Mouse (Mus musculus) frontal cortex, adult (tissue): ENCODE measurements around the gene Lpcat2.
"Not testable (repeated sequence)": the region's sequence is repeated elsewhere in the genome, so short reads cannot be mapped to it uniquely, and the experiment has no call there.

Experiments
- ATAC-seq: cut with Nextera tagmentation; 2 replicates; pipeline ENCODE4 v1.9.2; 2017; ENCODE audit warnings: mild to moderate bottlenecking, moderate library complexity, mixed read lengths; ENCODE audit not compliant: low TSS enrichment

The Lpcat2 gene

DNA sequence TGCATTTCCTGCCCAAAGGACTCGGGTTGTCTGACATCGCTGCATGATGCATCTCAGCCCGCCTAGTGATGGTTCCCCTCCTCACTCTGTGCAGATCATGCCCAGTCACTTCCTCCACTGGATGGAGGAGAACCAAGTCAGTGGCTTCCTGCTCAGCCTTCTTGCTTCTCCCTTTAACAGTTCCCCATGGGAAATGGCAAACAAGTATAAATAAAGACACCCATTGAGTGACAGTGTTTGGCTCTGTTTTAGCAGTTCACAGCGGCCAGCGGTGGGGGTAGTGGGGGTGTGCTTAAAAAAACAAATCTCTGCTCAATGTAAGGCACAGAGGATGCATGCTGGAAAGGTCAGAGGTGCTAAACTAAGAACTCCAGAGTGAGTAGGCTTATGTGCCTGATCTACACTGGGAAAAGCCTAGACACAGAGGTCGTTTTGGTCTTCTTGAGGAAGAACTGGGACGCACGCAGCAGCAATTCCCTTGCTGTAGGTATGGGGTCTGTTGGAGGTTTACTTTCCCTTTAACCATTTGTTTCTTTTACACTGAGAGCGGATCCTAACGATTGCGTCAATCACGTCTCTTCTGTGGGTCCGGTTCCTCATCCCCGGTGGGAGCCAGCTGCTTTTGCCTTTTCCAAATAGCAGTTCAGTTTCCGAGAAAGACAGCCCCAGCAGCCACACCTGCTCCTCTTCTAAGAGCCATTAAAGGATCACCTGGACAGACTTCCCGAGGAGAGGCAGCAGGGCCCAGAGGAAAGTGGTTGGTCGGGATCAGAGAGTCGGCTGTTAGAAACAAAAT is 1.8 kb upstream of the Lpcat2 start:
- no peak for ATAC-seq

DNA sequence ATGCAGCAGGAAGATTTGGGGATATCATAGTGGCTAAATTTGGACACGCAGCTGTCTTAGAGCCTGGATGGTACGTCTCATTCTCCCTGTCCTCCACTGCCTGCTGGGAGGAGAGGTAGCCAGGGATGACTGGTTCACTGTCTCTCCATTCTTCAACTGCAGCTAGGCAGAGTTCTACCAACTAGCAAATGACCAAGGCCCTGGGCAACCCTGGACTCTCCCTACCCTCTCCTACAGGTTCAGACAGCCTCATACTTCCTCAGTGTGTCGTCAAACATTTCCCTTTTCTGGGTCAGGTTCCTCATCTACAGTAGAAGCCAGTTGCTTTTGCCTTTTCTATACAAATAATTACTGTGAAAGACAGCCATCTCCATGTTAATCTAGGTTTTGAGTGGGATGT is 466 bp upstream of the Lpcat2 start:
- ATAC-seq: 0 out of 2 replicates have a peak, but pooled peaks have one; percentile 5

DNA sequence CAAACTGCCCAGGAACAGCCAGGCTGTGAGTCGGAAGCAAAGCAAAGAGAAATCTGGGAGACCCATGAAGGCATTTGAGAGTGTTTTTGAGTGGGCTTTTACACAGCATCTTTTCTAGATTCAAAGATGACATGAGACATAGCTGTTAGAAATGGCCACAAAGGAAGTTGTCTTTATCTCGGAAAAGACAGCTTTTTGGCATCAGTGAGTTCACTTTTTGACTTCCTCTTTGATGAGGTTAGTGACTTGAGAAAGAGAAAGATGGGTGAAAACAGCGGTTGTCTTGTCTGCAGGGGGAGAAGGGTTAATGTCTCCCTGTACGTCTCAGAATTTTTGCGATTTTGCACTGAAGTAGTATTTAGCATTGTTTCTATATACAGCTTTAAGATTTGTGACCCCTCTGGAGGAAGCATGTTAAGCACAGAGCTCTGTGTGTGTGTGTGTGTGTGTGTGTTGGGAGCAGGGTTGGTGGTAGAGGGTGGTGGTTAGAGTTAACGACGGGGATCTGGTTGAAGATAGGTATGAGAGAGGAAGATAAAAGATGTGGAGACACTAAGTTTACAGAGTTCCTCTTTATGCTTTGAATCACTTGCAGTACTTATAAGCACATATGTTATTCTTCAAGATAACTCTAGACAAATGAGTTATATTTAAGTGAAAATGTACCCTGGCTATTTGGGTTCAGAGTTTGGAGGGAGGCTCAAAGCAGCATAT is 1.3 kb downstream of the Lpcat2 start:
- ATAC-seq: no peak

DNA sequence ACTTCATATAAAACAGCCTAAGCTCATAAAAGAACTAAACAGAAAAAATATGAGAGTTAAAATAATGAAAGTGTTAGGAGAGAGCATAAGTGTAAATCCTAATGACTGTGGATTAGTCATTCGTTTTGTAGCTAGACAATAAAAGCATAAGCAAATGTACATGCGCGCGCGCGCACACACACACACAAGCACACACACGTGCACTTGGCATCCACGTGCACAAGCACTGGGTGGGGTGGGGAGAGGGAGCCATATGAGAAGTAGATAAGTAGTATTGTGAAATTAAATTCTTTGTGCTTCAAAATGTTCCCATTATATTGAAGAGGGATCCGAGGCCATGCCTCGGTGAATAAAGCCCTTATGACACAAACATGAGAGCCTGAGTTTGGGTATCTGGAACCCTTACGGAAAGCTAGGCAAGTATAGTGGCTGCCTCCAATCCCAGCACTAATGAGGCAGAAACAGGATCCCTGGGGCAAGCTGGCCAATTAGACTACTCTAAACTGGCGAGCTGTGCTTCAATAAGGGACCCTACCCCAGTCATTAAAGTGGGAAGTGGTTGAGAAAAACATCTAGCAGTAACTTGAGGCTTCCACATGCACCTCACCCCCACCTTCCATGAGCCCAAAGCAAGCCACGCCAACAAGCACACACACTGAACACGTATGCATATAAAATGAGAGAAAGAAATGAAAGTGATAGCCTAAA is 3.5 kb downstream of the Lpcat2 start:
- ATAC-seq: no peak

DNA sequence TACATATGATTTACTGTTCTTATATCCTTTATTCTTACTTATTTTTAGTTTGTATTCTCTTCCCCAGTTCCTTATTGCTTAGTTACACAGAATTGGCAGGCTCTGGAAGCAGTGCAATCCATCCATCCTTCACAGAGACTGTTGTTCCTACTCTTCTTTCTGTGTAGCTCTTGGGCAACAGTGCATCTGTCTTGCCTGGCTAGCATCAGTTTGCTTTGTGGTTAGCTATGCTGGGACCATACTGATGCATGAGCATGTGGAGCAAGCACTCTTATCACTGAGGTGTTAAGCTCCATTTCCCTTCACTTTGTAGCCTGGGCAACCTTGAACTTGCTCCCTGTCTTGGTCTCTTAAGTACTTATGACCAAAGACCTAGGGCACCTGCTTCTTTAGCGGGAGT is 6.8 kb downstream of the Lpcat2 start:
- ATAC-seq: no peak

DNA sequence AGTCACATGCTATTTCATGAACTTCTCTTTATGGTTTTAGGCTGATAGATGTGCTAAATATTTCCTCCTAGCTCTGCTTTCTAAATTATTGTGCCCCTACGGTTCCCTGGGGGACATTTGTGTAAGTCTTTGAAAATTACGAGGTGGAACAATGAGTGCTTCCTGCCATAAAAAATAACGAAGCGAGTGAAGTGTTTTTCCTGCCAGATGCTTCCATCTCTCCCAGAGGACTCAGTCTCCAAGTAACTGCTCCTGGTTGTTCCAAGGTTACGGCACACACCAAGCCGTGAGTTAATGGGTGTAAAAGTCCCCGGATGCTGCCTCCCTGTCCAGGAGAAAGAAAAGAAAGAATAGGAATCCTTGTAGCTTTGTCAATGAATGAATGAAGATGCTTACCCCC is 15.1 kb downstream of the Lpcat2 start:
- ATAC-seq: no peak

DNA sequence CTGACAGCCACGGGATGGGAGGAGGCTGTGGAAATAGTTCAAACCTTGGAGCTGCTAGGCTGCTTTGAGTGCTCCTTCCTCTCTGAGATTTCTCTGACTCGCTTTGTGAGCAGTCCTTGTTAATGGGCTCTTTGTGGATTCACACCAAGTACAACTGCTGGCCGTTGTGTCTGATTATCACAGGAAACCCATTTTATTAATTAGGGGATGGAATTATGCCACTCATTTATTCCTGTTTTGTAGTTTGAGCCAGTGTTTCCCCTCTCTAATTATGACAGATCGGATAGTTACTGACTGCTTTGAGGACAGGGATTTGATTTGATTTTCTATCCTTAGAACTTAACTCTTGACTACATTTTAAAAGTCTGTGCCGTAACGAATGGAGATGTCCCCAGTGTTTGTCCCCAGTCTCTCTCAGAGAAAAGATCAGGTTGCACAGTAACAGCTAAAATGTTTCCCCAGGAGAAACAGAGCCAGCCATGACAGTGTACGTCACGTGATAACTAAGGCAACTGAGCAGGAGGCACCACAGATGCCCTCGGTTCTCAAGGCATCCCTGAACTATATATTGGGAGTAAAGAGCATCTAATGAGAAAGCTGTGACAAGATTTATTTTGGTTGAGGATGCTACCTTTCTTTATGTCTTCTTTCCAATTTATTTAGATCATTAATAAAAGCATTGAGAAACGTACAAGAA is 17.1 kb downstream of the Lpcat2 start:
- peak; percentile 44; the same call in 1 of the 2 replicates for ATAC-seq

DNA sequence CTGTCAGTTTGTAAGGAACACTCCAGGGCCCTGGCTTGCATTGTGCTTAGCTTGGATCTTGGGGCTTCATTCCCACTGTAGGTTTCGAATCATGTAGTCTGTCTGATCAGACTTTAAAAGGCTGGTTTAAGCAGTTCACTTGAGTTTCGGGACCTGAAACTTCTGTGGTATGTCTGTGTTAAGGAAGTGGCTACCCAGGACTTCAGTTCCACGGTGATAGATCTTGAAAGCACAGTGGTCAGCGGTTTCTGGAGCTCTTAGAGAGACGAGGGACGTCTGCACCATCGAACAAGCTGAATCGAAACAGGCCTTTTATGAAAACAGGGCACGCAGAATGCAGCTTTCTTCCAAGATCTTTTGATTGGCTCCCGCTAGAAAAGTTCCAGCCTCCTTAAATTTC is 20.7 kb downstream of the Lpcat2 start:
- no peak for ATAC-seq

DNA sequence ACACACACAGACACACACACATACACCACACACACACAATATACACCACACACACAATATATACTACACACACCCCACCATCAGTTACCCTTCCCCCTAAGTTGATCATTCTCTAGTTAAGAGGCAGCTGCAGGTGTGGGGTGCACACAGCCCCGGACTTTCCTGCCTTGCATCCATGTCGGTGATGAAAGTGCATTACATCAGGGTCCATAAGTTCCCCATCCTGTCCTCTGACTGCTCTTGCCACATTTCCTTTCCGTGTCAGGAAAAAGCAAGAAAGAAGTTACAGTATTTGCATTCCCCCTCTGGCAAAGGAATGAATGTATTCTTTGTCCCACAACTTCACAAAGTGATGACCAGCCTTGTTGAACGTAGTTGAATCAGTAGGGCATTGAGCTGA is 26.1 kb downstream of the Lpcat2 start:
- no peak for ATAC-seq

DNA sequence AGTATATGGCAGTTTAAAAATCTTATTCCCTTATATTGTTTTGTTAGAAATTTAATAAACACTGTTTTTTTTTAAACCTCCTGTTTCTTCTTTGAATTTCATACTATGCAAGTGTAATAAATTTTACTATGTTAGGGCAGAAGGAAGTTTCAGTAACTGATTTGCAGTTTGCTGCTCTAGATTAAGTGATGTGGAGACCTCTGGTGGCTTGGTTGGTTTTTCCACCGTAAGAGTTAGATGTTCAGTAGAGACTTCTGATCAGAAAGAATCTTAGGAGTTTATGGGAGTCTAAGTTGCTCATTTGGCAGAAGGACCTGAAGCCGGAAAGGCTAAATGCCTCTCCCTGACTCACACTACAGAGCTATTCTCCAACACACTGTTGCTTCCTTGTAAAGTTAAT is 28.6 kb downstream of the Lpcat2 start:
- no peak for ATAC-seq

DNA sequence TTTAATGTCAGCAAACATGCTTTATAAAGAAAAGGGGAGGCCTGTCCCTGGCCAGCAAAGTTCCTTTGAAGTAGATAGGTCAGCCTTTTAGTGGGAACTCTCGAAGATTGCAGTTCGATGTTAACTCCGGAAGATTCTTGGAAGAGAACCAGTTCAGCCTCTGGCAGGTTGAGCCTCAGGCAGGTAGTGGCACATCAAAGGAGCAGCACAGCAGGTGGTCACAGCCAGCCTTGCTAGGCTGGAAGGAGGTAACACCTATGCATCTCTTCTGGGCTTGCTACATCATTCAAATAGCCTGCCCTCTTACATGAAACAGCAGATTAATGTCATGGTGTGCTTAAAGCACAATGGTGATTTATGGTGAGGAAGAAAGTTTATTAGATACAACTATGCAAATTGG is 37.1 kb downstream of the Lpcat2 start:
- ATAC-seq: not testable (repeated sequence)

DNA sequence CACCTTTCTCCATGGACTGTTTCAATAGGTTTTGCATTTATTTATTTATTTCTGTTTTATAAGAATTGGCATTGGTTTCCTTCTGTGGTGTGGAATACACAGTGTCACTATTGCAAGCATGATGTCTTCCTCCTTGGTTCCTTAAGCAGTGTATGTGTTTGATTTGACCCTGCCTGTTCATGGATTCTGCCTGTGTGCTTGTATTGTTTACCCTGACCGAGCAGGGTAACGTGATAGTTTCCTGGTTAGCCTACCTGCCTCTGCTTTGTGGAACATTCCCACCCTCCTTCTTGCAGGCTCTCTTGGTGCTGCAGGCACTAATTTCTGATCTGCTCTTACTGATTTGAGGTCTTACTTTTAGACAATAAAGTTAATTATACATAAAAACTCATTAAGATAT is 38.7 kb downstream of the Lpcat2 start:
- no peak for ATAC-seq

DNA sequence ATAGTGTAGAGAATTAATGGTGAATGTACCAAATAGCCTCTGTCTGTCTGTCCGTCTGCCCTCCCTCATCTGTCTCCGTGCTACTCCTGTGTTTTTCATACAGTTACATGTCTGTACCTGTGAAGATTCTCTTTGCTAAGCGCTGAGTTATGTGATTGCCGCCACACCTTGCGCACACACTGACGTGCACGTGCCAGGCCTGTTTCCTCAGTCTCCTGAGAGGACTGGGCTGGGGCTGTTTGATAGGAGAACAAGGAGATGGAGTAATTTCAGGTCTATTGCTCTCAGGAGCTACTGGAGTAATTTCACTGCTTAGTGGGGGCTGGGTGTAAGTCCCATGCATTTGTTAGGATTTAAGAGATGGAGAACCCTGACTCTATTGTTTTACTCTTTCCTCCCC is 39.9 kb downstream of the Lpcat2 start:
- no peak for ATAC-seq

DNA sequence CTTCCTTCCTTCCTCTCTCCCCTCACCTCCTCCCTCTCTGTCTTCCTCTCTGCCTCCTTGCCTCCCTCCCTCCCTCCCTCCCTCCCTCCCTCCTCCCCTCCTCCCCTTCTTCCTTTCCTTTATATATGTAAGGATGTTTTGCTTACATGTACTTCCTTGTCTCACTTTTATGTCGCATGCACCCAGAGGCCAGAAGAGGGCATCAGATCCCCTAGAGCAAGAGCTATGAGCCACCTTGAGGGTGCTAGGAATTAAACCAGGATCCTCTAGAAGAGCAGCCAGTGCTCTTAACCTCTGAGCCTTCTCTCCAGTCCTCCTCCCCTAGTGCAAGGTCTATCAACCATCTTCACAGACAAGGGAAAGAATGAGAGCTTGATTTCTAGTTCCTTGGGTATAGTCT is 40.9 kb downstream of the Lpcat2 start:
- ATAC-seq: no peak

DNA sequence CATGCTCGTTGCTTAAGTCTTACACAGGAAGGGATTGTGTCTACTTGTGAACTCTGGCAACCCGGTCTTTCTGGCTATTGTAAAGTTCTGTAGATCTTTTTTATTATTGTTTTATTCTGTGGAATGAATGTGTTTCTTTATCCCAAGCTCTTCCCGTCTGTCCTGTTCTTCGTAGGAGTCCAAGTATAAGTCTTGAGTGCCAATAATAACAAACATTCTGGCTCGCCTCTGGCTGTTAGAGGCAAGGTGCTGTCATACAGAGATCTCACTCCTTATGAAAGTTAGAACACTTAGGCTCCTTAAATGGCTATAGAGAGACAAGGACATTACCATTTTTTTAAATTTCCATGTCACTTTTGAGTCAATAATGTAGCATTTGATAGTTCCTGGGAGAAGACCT is 41.5 kb downstream of the Lpcat2 start:
- no peak for ATAC-seq

DNA sequence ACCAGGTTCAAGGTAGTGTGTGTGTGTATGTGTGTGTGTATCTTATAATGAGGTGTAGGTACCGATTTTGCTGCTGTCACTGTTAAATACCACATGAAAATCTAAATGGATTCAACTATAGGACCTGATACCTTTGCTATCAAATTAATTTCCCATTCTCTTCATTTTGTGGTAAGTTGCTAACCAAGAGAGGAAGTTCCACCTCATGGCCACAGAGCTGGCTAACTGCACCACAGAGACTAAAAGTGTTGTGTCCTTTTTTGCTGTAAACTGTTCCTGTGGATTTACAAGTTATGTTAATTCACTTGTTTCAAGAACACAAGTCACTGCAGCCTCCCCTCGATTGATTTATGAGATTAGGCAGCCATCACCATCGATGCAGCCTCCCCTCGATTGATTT is 42.7 kb downstream of the Lpcat2 start:
- no peak for ATAC-seq

DNA sequence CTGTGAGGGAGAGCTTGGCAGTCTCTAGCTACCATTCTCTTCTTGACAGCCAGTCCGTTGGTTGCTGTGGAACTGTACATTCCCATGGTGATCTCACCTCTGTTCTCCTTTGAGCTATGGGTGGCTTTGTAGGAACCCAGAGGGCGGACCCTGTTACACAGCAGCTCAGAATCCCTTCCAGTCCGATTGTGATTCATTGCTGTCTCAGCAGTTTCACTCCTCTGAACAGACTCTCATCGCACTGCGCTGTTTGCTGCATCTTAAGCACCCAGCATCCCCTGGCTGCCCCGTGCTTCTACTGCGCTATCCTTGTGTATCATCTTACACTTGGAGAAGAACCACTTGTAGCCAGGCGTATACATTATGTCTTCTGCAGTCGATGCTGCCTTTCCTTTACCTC is 44.5 kb downstream of the Lpcat2 start:
- peak; percentile 62 for ATAC-seq

DNA sequence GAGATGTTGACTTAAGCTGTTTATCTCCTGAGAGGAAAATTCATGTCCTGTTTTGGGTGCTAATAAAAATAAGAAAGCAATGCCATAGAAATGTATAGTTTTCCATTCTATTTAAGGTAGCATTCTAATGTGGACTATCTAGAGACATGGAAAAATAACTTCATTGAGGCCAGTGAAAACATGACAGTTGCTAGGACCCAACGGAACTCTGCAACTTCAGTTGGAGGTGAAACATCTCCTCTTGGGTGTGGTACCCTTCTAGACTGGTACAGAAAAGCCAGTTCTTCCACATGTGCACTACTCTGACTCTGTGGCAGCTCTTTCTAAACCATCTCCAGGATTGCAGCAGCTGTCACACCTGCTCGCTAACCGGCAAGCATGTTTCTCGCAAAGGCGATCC is 46.0 kb downstream of the Lpcat2 start, which contains the start of gene Capns2:
Gene Capns2 (plus strand): TSS at position 301 of the 400 bp plus-strand sequence.
- ATAC-seq: no peak

DNA sequence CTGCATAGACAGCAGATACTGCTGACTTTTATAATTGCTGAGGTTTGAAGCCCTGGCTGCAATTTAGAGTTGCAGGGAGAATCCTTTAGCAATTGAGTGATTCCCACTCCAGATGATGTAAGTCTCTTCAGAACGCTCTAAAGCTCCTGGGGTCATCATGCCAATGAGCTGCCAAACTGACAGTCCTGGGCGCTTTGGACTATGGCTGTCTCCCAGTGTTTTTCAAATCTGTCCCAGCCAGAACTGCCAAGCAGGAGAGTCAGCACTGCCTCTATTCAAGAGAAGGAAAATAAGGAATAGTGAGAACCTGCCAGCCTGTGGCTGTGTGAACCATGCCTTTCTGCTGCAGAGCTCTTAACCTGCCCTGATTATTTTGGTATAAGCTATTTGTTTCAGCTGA is 47.8 kb downstream of the Lpcat2 start:
- ATAC-seq: no peak

DNA sequence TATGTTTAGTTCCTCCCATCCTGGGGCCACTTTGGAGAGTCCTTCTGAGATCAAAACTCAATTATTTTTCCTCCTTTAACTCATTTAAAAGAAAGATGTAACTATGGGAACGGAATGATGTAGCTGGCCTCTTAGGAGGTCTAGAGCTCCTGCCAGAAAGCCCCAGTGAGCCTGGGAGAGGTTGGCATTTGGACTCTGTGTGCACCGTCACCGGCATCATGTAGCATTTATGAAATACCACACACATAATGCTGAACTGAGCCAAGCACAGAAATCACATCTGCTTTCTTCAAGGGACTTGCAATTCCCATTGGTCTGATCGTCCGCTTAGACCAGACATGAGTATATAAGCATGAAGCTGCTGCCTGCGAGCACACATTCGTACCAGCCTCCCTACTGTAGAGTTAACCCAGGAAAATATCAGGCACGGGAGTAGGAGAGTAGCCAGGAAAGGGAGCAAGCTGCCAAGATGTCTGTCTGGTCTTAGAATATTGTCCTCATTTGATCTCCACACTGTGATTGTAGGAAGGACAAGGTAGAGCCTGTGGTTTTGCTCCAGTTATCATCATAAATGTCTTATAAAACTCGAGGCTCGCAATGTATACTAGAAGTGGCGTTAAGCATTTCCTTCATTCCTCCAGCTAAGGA is 48.5 kb downstream of the Lpcat2 start:
- no peak for ATAC-seq

DNA sequence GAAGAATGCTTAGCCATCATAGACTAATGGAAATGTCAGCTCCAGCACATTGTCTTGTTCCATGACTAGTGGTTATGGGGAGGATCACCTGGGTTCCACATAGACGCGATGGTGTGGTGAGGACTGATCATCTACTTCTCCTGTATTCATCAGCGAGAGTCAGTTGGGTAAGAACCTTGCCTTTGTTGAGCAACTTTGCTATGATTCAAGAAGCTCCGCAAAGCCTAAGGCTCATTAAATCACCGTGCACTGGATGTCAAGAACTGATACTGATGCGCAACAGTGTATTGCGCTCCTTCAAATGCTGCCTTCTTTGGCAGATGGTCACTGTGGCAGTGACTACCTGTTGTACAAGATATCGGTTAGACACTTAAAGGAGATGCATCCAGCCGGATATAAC is 51.4 kb downstream of the Lpcat2 start:
- ATAC-seq: no peak

DNA sequence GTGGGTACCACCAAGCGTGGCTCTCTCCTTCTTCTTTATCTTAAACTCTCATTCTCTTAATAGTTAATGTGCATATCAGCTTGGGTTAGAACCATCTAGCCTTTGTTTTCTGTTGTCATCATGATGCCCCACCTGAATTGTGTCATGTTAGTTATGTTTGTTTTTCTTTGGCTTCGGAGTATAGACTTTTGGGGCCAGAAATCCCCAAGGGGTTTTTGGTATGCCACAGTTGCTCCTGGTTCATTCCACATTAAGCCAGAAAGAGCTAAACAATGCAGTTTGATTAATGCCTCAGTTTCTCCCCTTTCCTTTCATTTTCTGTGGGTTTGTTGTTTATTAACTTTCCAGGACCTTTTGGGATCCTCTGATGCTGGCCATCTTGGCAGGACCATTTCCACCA is 53.3 kb downstream of the Lpcat2 start:
- ATAC-seq: no peak
